Mouse (Mus musculus) small intestine, adult 2 months (tissue): ENCODE data around the gene Homez. TPM values are rescaled to one million over a fixed set of nuclear protein-coding genes. Genes with fewer than 3 reads are reported as not detected.

Experiments
- H3K27ac ChIP-seq: fragments of 200-500 bp; 2 replicates; pipeline ENCODE4 v1.5.1; 2012; ENCODE audit warnings: low read depth, low read length, control low read depth, inconsistent platforms; ENCODE audit not compliant: insufficient read depth
- H3K27me3 ChIP-seq: fragments of 200-500 bp; 2 replicates; pipeline ENCODE4 v1.6.1; 2012; ENCODE audit warnings: mild to moderate bottlenecking, moderate library complexity, low read length, inconsistent platforms; ENCODE audit not compliant: control insufficient read depth, insufficient read depth
- H3K36me3 ChIP-seq: fragments of 200-500 bp; 2 replicates; pipeline ENCODE4 v1.6.1; 2012; ENCODE audit warnings: mild to moderate bottlenecking, low read length, control low read depth, inconsistent platforms; ENCODE audit not compliant: control insufficient read depth, insufficient read depth
- H3K4me1 ChIP-seq: fragments of 200-500 bp; 2 replicates; pipeline ENCODE4 v1.6.1; 2012; ENCODE audit warnings: low read length, inconsistent platforms, mixed read lengths; ENCODE audit not compliant: control insufficient read depth, insufficient read depth, insufficient read length
- H3K4me3 ChIP-seq: fragments of 200-500 bp; 2 replicates; pipeline ENCODE4 v1.5.1; 2012; ENCODE audit warnings: low read depth, mild to moderate bottlenecking, control low read depth, inconsistent platforms, low read length, moderate library complexity
- CTCF ChIP-seq: fragments of 200-500 bp; IDR thresholded peaks from 2 replicates; pipeline ENCODE4 v1.5.1; 2012; ENCODE audit warnings: low read depth, mild to moderate bottlenecking, control low read depth, inconsistent platforms, low read length, moderate library complexity, mixed read lengths; ENCODE audit not compliant: insufficient replicate concordance, insufficient read length; ENCODE audit errors: extremely low read depth
- POLR2A ChIP-seq: fragments of 200-500 bp; IDR thresholded peaks from 2 replicates; pipeline ENCODE4 v1.6.1; 2012; ENCODE audit warnings: low read depth, mild to moderate bottlenecking, control low read depth, inconsistent platforms, low read length, moderate library complexity
- WGBS: fragments of 180-500 bp; shearing (Covaris S2); methylation state at CpG from one replicate; pipeline ENCODE4 v1.1.7; 2018; 5-methylcytosine and 5-hydroxymethylcytosine counted together
- polyA plus RNA-seq: library from polyadenylated mRNA; depleted of rRNA; stranded (reverse); fragments of >200 nt; gene quantifications from 2 replicates; pipeline ENCODE4 v1.2.3, GENCODE M21; 2012; rRNA removed

Gene Homez
- 1.1 and 2.0 TPM in 2 replicates for polyA plus RNA-seq

DNA sequence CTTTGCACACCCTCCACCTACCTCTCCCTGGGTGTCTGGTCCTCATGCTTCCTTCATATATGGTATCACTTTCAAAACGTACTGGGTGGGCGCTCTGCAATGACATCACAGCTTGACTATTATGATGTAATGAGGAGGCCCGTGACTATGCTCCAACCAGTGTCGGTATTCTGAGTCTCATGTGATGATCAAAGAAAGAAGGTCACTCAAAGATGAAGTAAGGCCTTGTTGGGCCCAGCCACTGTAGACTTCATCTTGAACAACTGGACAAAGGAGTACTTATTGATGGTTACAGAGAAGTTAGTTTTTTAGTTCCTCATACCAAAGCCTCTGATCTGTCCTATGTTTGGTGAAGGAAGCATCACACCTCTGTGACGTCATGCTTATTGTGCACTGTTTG, at the start of gene Homez:
Homez (minus strand) TSS at position 101 of the 400 bp plus-strand sequence.
- no peaks in the 10 kb centered on the region for H3K27me3 ChIP-seq
- no peak within 1 kb of the TSS for H3K27ac ChIP-seq
- TF ChIP-seq CTCF (no peak), POLR2A (no peak)
- no peak within 1 kb of the TSS for H3K4me3 ChIP-seq
- H3K4me1 ChIP-seq: peaks cover 8% of the 10 kb centered on the region; the same call in 1 of the 2 replicates
- no peaks in the 10 kb centered on the region for H3K36me3 ChIP-seq
- 90% methylated on average over 5 of the region's 5 CpGs for WGBS

- Histone ChIP-seq H3K4me3 (no peak overlapping the region), H3K4me1 (no peaks in the 10 kb centered on the region), H3K27ac (no peak overlapping the region), H3K27me3 (no peaks in the 10 kb centered on the region), H3K36me3 (no peaks in the 10 kb centered on the region)
- 76% methylated on average over 16 of the region's 16 CpGs for WGBS
- TF ChIP-seq CTCF (no peak), POLR2A (no peak)
Measured at GRCm38 (mm10) chr14:54920076-54920685, 49.4 kb upstream of the Homez start.

DNA sequence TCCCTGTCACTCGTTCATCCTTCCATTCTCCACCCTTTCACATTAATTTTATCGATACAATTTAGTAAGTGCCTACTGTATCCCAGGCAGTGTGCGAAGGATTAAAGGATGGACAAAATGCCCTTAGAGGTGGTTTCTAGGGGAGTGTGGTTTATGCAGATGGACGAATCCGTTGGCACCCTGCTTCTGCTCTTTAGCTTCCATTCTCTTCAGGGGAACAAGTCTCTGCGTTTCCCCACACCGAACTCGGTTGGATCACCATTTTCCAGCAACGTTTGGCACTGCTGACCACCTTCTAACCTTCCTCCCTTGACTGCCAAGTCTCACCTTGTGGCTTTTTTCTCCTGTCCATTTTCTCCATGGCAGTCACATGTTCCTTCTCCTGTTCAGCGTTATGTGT, 42.6 kb upstream of the Homez start:
- Histone ChIP-seq H3K27me3 (peaks cover 15% of the 10 kb centered on the region), H3K27ac (no peak overlapping the region), H3K36me3 (no peaks in the 10 kb centered on the region), H3K4me1 (peaks cover 6% of the 10 kb centered on the region), H3K4me3 (peak overlapping the region; percentile 72)
- WGBS: 23% methylated on average over 10 of the region's 10 CpGs
- TF ChIP-seq POLR2A (no peak), CTCF (no peak)

GRCm38 (mm10) chr14:54912886-54913285, 42.1 kb upstream of the Homez start, which contains the start of gene Slc22a17:
Gene Slc22a17, minus strand, starts transcription at chr14:54913132.
- Histone ChIP-seq H3K4me1 (peaks cover 6% of the 10 kb centered on the region), H3K27ac (no peak within 1 kb of the TSS), H3K36me3 (no peaks in the 10 kb centered on the region), H3K27me3 (peaks cover 15% of the 10 kb centered on the region), H3K4me3 (peak within 1 kb of the TSS; percentile 72)
- WGBS: under 1% methylated on average over 28 of the region's 28 CpGs
- peak; percentile 39; the same call in 1 of the 2 replicates for TF ChIP-seq POLR2A
- no peak for TF ChIP-seq CTCF

DNA sequence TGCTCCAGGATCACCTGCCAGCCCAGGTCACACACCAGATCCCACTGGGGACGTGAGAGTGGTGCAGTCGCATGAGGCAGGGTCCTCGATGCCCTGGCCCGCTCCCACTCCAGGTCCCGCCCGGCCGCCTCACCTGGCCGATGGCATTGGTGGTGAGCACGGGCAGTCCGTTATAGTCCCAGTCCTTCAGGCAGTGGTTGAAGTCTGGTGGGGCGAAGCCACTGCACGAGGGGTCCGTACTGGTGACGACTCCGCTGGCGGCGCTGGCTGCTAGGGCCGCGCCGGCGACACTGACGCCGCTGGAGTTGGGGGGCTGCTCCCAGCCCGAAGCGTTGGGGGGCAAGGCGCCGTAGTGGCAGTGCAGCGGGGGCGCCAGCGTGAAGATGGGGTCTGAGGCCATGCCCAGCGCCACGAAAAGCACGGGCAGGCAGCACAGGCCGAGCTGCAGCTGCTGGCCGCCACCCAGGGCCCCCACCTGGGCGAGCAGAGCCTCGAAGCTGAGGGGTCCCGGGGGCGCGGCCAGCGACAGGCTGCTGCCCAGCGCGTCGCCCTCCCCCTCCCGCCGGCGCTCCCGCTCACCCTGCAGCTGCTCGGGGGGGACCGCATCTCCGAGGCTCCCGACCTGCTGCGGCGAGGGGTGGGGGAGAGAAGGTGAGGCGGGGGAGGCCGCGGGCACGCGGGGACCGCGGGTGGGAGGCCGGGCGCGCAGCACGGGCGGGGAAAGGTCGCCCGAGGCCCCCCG, 41.5 kb upstream of the Homez start:
- peaks cover 6% of the 10 kb centered on the region for H3K4me1 ChIP-seq
- WGBS: 5% methylated on average over 69 of the region's 69 CpGs
- H3K36me3 ChIP-seq: no peaks in the 10 kb centered on the region
- H3K27me3 ChIP-seq: peaks cover 15% of the 10 kb centered on the region
- peak overlapping the region; percentile 72 for H3K4me3 ChIP-seq
- no peak for TF ChIP-seq CTCF
- TF ChIP-seq POLR2A: no peak
- no peak overlapping the region for H3K27ac ChIP-seq

DNA sequence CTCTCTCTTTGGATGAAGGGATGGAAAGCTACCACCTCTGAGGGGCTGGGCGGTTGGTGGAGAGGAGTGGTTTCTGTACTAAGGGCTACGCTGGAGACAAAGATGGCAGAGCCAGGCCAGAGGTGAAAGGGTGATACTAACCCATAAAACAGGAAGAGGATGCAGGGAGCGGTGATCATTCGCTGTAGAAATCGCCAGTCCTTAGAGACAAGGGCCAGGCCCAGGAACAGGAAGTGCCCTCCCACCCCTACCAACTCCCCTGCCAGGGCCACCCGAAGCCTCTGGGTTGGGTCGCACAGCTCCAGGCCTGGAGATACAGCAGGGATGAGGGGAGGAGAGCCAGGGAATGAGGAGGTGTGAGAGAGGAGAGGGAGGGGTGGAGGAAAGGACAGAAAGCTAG, 37.9 kb upstream of the Homez start:
- Histone ChIP-seq H3K27ac (no peak overlapping the region), H3K4me1 (peaks cover 6% of the 10 kb centered on the region), H3K27me3 (peaks cover 15% of the 10 kb centered on the region), H3K36me3 (no peaks in the 10 kb centered on the region), H3K4me3 (no peak overlapping the region)
- TF ChIP-seq POLR2A (no peak), CTCF (no peak)
- WGBS: 83% methylated on average over 7 of the region's 7 CpGs

DNA sequence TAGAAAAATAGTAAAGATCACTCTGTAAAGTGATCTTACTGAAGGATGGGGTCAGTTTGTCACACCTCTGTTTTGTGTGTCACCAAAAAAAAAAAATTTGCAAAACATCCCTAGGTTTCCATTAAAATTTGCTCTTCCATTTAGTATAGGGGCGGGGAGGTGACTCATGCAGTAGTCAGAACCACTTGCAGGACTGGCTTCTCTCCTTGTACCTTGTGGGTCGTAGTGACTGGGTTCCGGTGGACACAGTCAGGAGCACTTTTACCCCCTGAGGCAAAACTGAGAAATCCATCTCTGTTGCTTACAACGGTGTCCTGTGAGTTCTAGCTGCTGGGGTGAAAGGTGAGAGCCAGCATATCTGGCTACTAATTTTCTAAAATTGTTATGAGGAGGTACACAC, 32.9 kb upstream of the Homez start:
- Histone ChIP-seq H3K27me3 (no peaks in the 10 kb centered on the region), H3K36me3 (no peaks in the 10 kb centered on the region; the same call in 1 of the 2 replicates), H3K27ac (no peak overlapping the region), H3K4me3 (no peak overlapping the region), H3K4me1 (no peaks in the 10 kb centered on the region; the same call in 1 of the 2 replicates)
- 91% methylated on average over 4 of the region's 4 CpGs for WGBS
- TF ChIP-seq POLR2A (no peak), CTCF (no peak)
